23 mouse cellular contexts compared by ENCODE assay signal in the genomic region with DNA sequence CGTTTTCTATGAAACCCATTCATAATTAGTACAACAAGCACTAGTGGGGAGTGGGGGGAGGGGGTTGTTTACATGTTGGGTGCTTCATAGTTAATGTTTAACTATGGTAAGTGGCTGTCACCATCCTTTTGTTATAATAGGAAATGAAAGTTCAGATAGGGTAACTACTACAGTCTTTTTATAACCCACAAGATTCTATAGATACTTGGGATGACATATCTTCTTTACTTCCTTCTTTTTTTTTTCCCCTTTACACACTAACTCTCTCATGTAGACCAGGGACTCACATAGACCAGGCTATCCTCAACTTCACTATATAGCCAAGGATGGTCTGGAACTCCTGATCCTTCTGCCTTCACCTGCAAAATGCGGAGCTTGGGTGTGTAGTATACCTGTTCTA.
"Had no signal": no experiment of that assay in that cellular context is flagged by ENCODE, and none has a peak within 500 bp of the region (broad histone marks: within the 10 kb centered on the region; RNA-seq: fewer than 3 reads in every experiment).

No protein-coding gene starts in this region.

- H3K27ac ChIP-seq: heart, embryonic 10.5 days; hindbrain, embryonic 10.5 days; hindbrain, embryonic 12.5 days; hindbrain, embryonic 14.5 days; limb, embryonic 13.5 days; limb, embryonic 15.5 days had no signal

- H3K9me3 ChIP-seq: heart, embryonic 10.5 days; heart, embryonic 12.5 days; hindbrain, embryonic 10.5 days; hindbrain, embryonic 12.5 days; limb, embryonic 13.5 days; limb, embryonic 15.5 days had no signal

- DNase-seq: gastrocnemius, postnatal 14 days; gastrocnemius, postnatal 36 days; heart, adult 18-20 months; heart, postnatal 10 days; heart, postnatal 4 days; kidney, adult 18-20 months; kidney, adult 8-10 months; kidney, postnatal 10 days; kidney, postnatal 25 days; kidney, postnatal 4 days; layer of hippocampus, postnatal 36 days; left cerebral cortex, postnatal 4 days had no signal

- H3K9ac ChIP-seq: heart, embryonic 12.5 days; hindbrain, embryonic 12.5 days; hindbrain, embryonic 14.5 days; limb, embryonic 13.5 days; limb, embryonic 15.5 days had no signal

- H3K4me2 ChIP-seq: heart, embryonic 12.5 days; hindbrain, embryonic 12.5 days; hindbrain, embryonic 14.5 days; limb, embryonic 13.5 days; limb, embryonic 15.5 days had no signal

- H3K27me3 ChIP-seq: heart, embryonic 12.5 days; hindbrain, embryonic 12.5 days; limb, embryonic 13.5 days; limb, embryonic 15.5 days had no signal

- H3K4me3 ChIP-seq: heart, embryonic 10.5 days; heart, embryonic 12.5 days; hindbrain, embryonic 10.5 days; hindbrain, embryonic 12.5 days; layer of hippocampus, adult 2 months; limb, embryonic 13.5 days; limb, embryonic 15.5 days had no signal

- ATAC-seq: hindbrain, embryonic 16.5 days; inflammation-experienced regulatory T-cells, adult 6 months; intestine, postnatal 0 days had no signal

- H3K36me3 ChIP-seq: heart, embryonic 10.5 days; heart, embryonic 12.5 days; hindbrain, embryonic 10.5 days; hindbrain, embryonic 12.5 days; limb, embryonic 13.5 days; limb, embryonic 15.5 days had no signal
